Mouse (Mus musculus): Measurements from ENCODE around the gene Sycp2. TPM values are rescaled to one million over a fixed set of nuclear protein-coding genes. Genes with fewer than 3 reads are reported as not detected.

Gene Sycp2
- polyA plus RNA-seq (2012; rRNA removed) = 0.37 and 0.39 TPM in 2 replicates

GRCm38 (mm10) chr2:178407053-178407815 is at the start of gene Sycp2:
Sycp2 (minus strand) TSS chr2:178407685.

DNA sequence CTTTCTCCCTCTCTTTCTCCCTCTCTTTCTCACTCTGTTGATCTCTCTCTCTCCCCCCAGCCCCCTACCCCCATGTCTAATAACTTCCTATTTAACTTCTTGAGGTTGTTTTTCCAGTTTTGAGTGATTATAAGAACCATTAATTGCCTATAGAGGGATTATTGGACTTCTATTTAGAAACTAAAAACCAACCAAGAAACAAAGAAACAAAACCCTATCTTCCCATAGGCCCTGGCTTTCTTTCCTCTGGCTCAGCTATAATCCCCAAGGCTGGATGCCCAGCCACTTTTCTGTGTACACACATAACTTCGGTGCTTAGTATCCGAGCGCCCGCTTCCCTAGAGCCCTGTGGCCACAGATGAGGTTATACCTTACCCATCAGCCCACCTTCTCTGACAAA is 22.7 kb upstream of the Sycp2 start, which contains the start of gene Cdh26:
TSS of gene Cdh26 (plus strand) at position 301 of the 400 bp plus-strand sequence.

GRCm38 (mm10) chr2:178414261-178415149 is 7.0 kb upstream of the Sycp2 start, which contains the start of the genes Ppp1r3d and Fam217b:
Ppp1r3d (minus strand) TSS chr2:178414472.
Fam217b (plus strand) TSS chr2:178414524.

Other genes with a start within 250 kb of the Sycp2 start
- gene Ppp1r3d, start 6.8 kb upstream of the Sycp2 start, polyA plus RNA-seq (2012; rRNA removed) = 2.6 and 2.9 TPM in 2 replicates
- gene Fam217b, start 6.8 kb upstream of the Sycp2 start, polyA plus RNA-seq (2012; rRNA removed) = 4.6 and 5.9 TPM in 2 replicates
- 0.16 and 0.33 TPM in 2 replicates for gene Cdh26, start 22.8 kb upstream of the Sycp2 start, polyA plus RNA-seq (2012; rRNA removed)

Data from central nervous system, embryonic 14 days (tissue).